Mouse (Mus musculus): ENCODE measurements around the gene Ankrd65.

The Ankrd65 gene

GRCm38 (mm10) chr4:155846871-155847578 is 56.8 kb downstream of the Ankrd65 start, which contains the start of gene Dvl1:
TSS of gene Dvl1 (plus strand) at chr4:155847402.
- DNase-seq (ENCODE audit: low read depth in 2 of 2, low spot score in 2 of 2), result peak; percentile 94 to 96

- no peak for DNase-seq (ENCODE audit: low read depth in 2 of 2, low spot score in 2 of 2)
Observed at GRCm38 (mm10) chr4:155847591-155848352, 57.5 kb downstream of the Ankrd65 start.

- DNase-seq (ENCODE audit: low read depth in 2 of 2, low spot score in 2 of 2), result no peak
Observed at GRCm38 (mm10) chr4:155848434-155849095, 58.3 kb downstream of the Ankrd65 start.
